Mouse (Mus musculus) urinary bladder, adult 2 months (tissue): ENCODE data around the gene Hmga2. TPM values are rescaled to one million over a fixed set of nuclear protein-coding genes. Genes with fewer than 3 reads are reported as not detected.
"Not testable (repeated sequence)": the region's sequence is repeated elsewhere in the genome, so short reads cannot be mapped to it uniquely, and the experiment has no call there.

Experiments used
- DNase-seq: peaks from one replicate; pipeline ENCODE4 v3.0.0; 2022; ENCODE audit warnings: low spot score
- polyA plus RNA-seq: library from polyadenylated mRNA; depleted of rRNA; stranded (reverse); fragments of >200 nt; gene quantifications from 2 replicates; pipeline ENCODE4 v1.2.3, GENCODE M21; 2012

Gene Hmga2
- polyA plus RNA-seq, 1 experiment: not detected

GRCm38 (mm10) chr10:120394740-120395139, 81.5 kb downstream of the Hmga2 start:
- no peak for DNase-seq

GRCm38 (mm10) chr10:120391971-120392716, 84.1 kb downstream of the Hmga2 start:
- no peak for DNase-seq

GRCm38 (mm10) chr10:120390912-120391835, 85.1 kb downstream of the Hmga2 start:
- no peak for DNase-seq

GRCm38 (mm10) chr10:120389707-120390106, 86.6 kb downstream of the Hmga2 start:
- DNase-seq: no peak

GRCm38 (mm10) chr10:120388966-120389365, 87.3 kb downstream of the Hmga2 start:
- no peak for DNase-seq

- DNase-seq: no peak
These were observed 87.8 kb downstream of the Hmga2 start for GRCm38 (mm10) chr10:120388400-120388871.

GRCm38 (mm10) chr10:120387105-120387504, 89.2 kb downstream of the Hmga2 start:
- no peak for DNase-seq

DNA sequence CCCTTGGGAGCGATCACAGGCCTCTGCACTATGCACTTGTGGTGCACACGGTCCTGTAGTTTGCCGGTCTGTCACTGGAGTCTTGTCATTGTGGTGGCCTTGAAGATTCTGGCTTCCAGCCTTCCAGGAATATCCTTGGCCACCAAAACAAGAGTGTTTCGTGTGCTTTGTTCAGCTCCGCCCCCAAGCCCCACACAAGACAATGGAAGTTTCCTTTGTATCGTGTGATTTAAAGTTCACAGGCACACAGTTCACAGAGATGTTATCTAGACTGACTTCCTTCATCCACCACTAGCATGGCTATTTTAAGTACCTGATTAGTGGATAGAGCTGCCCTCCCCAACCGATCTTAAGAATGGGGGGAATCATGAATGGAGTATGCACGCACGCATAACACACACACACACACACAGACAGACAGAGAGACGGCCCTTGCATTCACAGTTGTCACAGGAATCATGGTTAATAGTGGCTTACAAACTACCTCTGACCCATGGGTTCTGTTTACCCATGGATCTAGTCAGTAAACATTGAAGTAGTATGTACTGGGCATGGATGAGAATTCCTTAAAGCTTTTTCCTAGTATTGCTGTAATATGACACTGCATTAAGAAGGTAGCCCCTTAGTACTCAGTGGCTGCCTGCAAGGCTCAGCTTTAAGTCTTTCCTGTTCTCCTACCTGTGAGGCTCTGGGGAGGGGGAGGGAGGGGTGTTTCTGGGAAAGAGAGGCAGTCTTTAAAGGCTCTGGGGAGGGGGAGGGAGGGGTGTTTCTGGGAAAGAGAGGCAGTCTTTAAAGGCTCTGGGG, 91.3 kb downstream of the Hmga2 start:
- DNase-seq: no peak

DNA sequence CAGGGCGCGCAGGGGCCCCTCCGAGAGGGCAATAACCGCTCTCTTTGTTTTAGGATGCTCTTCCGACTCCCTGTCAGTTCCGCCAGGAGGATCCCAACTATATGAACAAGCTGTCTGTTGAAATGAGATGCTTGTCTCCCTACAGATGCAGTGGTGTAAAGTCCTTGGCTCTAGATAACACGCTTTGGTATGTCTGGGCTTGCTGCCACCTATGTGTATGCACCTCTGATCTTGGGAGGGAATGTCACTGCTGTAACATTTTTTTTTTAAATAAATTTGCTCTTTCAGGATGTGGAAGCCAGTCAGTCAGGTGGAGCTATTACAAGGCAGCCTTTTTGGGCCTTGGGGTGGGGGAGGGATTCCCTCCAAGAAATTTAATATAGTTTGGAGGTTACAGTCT, 92.2 kb downstream of the Hmga2 start:
- no peak for DNase-seq

DNA sequence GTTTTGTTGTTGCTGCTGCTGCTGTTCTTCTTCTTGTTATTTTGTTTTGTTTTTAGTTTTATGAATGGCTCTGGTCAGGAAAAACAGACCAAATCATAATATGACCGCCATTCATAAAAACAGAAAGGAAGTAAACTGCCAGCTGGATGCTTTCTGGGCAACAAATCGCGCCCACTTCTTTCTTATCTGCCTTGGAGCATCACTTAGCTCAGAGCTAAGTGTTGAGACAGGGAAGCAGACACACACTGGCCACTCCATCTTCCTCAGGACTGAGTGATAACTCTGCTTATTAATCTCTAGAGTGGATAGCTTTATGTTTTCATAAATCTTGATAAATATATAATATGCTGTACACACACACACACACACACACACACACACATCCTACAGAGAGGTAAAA, 98.5 kb downstream of the Hmga2 start:
- DNase-seq: no peak

DNA sequence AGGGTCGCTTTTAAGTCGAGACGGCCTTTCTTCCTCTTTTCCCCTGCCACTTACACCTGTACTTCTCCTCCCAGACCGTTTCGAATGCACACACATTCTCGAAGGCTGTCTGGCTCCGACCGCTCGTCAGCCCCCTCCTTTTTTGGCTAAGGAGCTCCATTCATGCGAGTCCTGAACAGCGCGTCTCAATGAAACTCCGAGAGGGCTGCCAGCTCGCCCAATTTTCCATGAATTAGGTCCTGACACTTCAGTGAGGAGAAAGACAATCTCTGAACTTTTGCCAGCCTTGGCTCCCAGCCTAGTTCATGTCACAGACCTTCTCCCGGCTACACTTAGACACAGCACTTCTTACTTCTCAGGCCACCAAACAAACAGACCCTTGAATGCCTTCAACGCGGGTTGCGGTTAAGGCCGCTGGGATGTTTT, 98.9 kb downstream of the Hmga2 start:
- DNase-seq: no peak

GRCm38 (mm10) chr10:120375438-120375837, 100.8 kb downstream of the Hmga2 start:
- no peak for DNase-seq

DNA sequence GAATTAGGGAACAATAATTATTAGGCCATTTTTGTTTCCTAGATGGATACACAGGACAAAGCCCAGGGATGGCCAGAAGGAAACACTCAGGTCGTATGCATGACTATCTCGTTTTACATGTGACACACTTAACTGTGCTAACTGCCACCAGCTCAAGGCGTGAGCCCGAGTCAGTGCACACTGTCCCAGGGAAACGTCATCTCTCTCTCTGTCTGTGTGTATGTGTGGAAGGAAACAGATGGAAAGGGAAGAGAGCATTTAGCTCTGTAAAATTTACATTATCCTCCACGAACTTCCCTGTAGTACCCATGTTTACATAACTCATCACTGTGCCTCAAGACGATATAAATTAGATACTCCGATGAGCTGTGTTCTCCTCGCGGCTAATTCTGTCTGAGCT, 105.1 kb downstream of the Hmga2 start:
- DNase-seq: no peak

DNA sequence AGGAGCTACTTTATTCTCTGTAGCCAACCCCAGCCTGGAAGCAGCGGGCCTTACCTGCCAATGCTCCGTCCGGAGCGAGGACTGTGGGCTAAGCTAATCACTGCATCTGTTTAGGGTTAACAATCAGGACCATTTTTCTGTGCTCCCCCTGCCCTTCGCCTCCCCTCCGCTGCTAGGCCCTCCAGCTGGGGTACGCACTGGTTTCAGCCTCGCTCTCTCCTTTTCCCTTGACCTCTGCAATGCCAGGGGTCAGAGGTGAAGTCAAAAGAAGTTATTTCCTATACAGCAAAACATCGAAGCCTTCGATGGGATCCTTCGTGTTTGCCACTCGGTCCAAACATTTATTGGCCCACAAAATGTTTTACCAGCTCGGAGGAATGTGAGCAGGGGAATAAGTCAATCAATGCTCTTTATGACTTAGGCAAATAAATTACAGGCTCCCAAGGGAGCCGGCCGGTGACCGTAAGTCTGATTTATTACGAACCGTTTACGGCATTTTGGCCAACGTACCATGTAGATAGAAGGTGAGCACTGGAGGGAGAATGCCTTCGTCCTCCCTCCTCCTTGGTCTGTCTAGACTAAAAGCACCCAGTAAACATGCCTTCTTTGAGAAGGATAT, 107.0 kb downstream of the Hmga2 start:
- DNase-seq: no peak

GRCm38 (mm10) chr10:120366173-120366592, 110.1 kb downstream of the Hmga2 start:
- not testable (repeated sequence) for DNase-seq

DNA sequence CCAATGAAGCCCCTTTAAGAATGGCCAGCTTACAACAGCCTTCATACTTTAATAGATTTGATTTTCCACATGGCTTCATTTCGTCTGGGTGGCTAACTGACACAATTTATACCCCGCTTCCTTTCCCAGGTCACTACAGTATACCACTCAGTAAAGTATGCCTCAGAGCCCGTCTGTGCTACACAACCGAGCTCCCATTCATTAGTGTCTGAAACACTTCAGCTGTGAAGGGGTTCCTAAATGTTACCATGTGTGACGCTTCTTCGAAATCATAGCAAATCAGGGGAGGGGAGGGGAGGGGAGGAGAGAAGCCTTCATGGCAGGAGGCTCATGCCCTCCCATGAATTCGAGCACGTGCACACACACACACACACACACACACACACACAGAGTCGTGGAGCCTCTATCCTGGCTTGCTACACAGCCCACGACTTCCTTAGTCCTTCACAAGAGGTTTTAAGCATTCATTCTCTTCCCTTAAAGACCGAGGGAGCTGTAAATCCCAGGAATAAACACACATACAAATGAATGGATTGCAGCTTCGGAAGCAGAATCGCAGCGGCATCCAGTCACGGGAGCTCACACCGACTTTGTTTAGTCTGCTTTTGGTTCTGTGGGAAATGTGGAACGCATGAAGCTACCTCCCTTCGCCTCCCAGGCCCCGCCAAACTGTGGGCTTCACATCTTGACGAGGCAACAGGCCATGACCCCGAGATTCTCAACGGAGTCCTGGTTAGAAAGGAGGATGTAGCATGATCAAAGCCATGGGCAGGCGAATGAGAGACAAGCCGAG, 110.7 kb downstream of the Hmga2 start:
- no peak for DNase-seq

GRCm38 (mm10) chr10:120363983-120364582, 112.2 kb downstream of the Hmga2 start:
- DNase-seq: no peak

GRCm38 (mm10) chr10:120363298-120363982, 112.8 kb downstream of the Hmga2 start:
- DNase-seq: not testable (repeated sequence)

DNA sequence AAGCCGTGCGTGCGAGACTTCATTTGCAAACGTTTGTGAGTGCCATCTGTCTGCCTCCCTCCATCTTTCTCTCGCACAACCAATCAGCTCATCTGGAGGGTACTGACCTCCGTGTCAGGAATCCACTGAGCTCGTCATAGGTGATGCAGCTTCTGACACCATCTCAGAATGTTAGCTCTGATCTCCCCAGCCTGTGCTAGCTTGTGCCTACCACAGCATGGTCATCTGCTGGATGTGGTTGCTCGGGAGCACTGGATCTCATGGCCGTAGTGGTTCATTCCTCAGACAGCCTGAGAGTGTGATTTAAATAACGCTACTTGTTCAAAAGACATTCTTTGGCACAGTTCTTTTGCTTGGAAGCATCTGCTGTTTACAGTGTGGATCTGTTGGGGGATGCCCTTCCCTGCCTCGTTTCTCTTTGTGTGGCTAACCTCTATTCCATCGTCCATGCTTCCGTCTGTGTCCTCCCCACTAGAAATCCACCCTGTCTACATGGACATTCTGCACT, 121.7 kb downstream of the Hmga2 start:
- DNase-seq: no peak
